Comparison of ENCODE assay signal across 21 mouse cellular contexts in the genomic region with DNA sequence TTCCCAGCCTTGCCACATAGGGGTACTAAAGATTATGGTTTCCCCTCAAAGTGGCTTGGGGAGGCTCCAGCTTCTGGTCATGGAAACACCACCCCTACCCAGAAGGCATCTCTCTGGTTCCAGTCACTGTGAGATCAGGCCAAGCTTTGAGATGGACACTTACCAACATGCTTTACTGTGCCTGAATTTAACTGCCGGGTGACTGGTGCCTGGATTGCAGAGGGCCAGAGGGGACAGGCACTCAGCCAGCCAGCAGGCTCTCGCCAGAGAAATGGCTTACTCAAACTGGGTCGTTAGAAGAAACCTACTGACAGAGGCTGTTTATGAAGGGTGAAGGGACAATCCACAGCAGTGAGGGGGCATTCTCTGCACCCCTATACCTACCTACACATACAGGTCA. TPM values are rescaled to one million over a fixed set of nuclear protein-coding genes. Genes with fewer than 3 reads are reported as not detected.
DNase-seq lines count a peak whose midpoint lies in the region; ATAC-seq and TF ChIP-seq lines count a peak whose summit lies in the region.
"Had no signal": no experiment of that assay in that cellular context is flagged by ENCODE, and none has a peak within 500 bp of the region (broad histone marks: within the 10 kb centered on the region; RNA-seq: fewer than 3 reads in every experiment).

No protein-coding gene starts in this region.

- peaks cover 3% of the 10 kb centered on the region; the same call in 1 of the 2 replicates for H3K4me1 ChIP-seq in kidney, adult 2 months (ENCODE audit: control insufficient read depth, insufficient read depth, low read length)
- peaks cover 6% of the 10 kb centered on the region for H3K4me1 ChIP-seq in kidney, embryonic 16.5 days (ENCODE audit: insufficient read depth, low read length)
- H3K4me1 ChIP-seq in kidney, postnatal 0 days (replicated peaks; ENCODE audit: insufficient read depth, low read length): peaks cover 8% of the 10 kb centered on the region; the same call in 1 of the 2 replicates
- H3K4me1 ChIP-seq in liver, embryonic 12.5 days: no peaks in the 10 kb centered on the region
- no peaks in the 10 kb centered on the region for H3K4me1 ChIP-seq in forebrain, embryonic 14.5 days (ENCODE audit: control insufficient read depth, insufficient read depth, low read length)

- TF ChIP-seq POLR2A in kidney, adult 2 months (IDR thresholded peaks at IDR 0.05; ENCODE audit: low read depth, low read length): no peak

- no peak for ATAC-seq in kidney, embryonic 16.5 days (ENCODE audit: low FRiP score, low TSS enrichment)
- no peak for ATAC-seq in kidney, postnatal 0 days (replicated peaks; ENCODE audit: low FRiP score, low read depth)
- ATAC-seq in liver, embryonic 12.5 days: no peak
- no peak for ATAC-seq in forebrain, embryonic 14.5 days
- ATAC-seq: forebrain, postnatal 0 days had no signal

- no peaks in the 10 kb centered on the region for H3K9me3 ChIP-seq in kidney, embryonic 16.5 days (ENCODE audit: low read length)
- H3K9me3 ChIP-seq in kidney, postnatal 0 days (replicated peaks; ENCODE audit: low read length): no peaks in the 10 kb centered on the region
- no peaks in the 10 kb centered on the region for H3K9me3 ChIP-seq in liver, embryonic 12.5 days (replicated peaks)
- H3K9me3 ChIP-seq in forebrain, embryonic 14.5 days (replicated peaks; ENCODE audit: control insufficient read depth, low read length): no peaks in the 10 kb centered on the region
- H3K9me3 ChIP-seq: hindbrain, embryonic 10.5 days; neural tube, embryonic 13.5 days had no signal

- no peak overlapping the region for H3K9ac ChIP-seq in kidney, embryonic 16.5 days (replicated peaks; ENCODE audit: low read length)
- no peak overlapping the region for H3K9ac ChIP-seq in kidney, postnatal 0 days (ENCODE audit: low read depth, low read length)
- no peak overlapping the region for H3K9ac ChIP-seq in liver, embryonic 12.5 days
- H3K9ac ChIP-seq in forebrain, embryonic 14.5 days (ENCODE audit: low read length): no peak overlapping the region
- H3K9ac ChIP-seq: forebrain, postnatal 0 days; neural tube, embryonic 13.5 days had no signal

- no peaks in the 10 kb centered on the region for H3K27me3 ChIP-seq in kidney, adult 2 months (replicated peaks; ENCODE audit: control insufficient read depth, insufficient read depth, low read length)
- peaks cover under 1% of the 10 kb centered on the region; the same call in 1 of the 2 replicates for H3K27me3 ChIP-seq in kidney, embryonic 16.5 days (ENCODE audit: insufficient read depth, low read length)
- no peaks in the 10 kb centered on the region for H3K27me3 ChIP-seq in kidney, postnatal 0 days (ENCODE audit: insufficient read depth, low read length)
- peaks cover 18% of the 10 kb centered on the region for H3K27me3 ChIP-seq in liver, embryonic 12.5 days (replicated peaks)
- peaks cover 3% of the 10 kb centered on the region; the same call in 1 of the 2 replicates for H3K27me3 ChIP-seq in forebrain, embryonic 14.5 days (replicated peaks; ENCODE audit: control insufficient read depth, insufficient read depth, low read length)

- DNase-seq in adrenal gland, postnatal 14 days: peak; percentile 62
- DNase-seq in adrenal gland, postnatal 4 days (ENCODE audit: low spot score in 2 of 2): no peak
- peak; percentile 43 for DNase-seq in kidney, adult 2 months
- peak; percentile 12 for DNase-seq in kidney, postnatal 0 days (ENCODE audit: low spot score)
- DNase-seq in lung, postnatal 25 days (ENCODE audit: low spot score): peak; percentile 44
- no peak for DNase-seq in forebrain, embryonic 14.5 days (ENCODE audit: low spot score)
- DNase-seq: adrenal gland, postnatal 25 days; forebrain, postnatal 0 days; retina, postnatal 1 day had no signal

- H3K27ac ChIP-seq in kidney, adult 2 months (ENCODE audit: insufficient read depth, low read depth, low read length): peak overlapping the region; percentile 1; the same call in 1 of the 2 replicates
- H3K27ac ChIP-seq in kidney, embryonic 16.5 days (ENCODE audit: low read length): no peak overlapping the region
- H3K27ac ChIP-seq in kidney, postnatal 0 days: no peak overlapping the region
- no peak overlapping the region for H3K27ac ChIP-seq in liver, embryonic 12.5 days
- H3K27ac ChIP-seq in forebrain, embryonic 14.5 days (ENCODE audit: low read depth, low read length): no peak overlapping the region
- H3K27ac ChIP-seq: hindbrain, embryonic 10.5 days; neural tube, embryonic 13.5 days had no signal

- no peak overlapping the region for H3K4me3 ChIP-seq in kidney, adult 2 months (ENCODE audit: insufficient read depth, low read depth, low read length)
- H3K4me3 ChIP-seq in kidney, embryonic 16.5 days (ENCODE audit: low read length): no peak overlapping the region
- H3K4me3 ChIP-seq in kidney, postnatal 0 days (replicated peaks; ENCODE audit: low read depth, low read length): no peak overlapping the region
- no peak overlapping the region for H3K4me3 ChIP-seq in liver, embryonic 12.5 days
- H3K4me3 ChIP-seq in forebrain, embryonic 14.5 days (ENCODE audit: low read depth, low read length): no peak overlapping the region
- H3K4me3 ChIP-seq: hindbrain, embryonic 10.5 days; neural tube, embryonic 13.5 days had no signal

- no peak for TF ChIP-seq CTCF in kidney, adult 2 months (conservative IDR thresholded peaks at IDR 0.05; ENCODE audit: insufficient read depth, insufficient read length, low read depth, low read length)
- no peak for TF ChIP-seq CTCF in kidney, postnatal 0 days (IDR thresholded peaks at IDR 0.05; ENCODE audit: low read depth)

- H3K36me3 ChIP-seq in kidney, adult 2 months (ENCODE audit: control insufficient read depth, insufficient read depth, low read length): no peaks in the 10 kb centered on the region
- no peaks in the 10 kb centered on the region for H3K36me3 ChIP-seq in kidney, embryonic 16.5 days (ENCODE audit: insufficient read depth, low read length)
- H3K36me3 ChIP-seq in kidney, postnatal 0 days (ENCODE audit: insufficient read depth, low read length): no peaks in the 10 kb centered on the region
- no peaks in the 10 kb centered on the region for H3K36me3 ChIP-seq in liver, embryonic 12.5 days
- no peaks in the 10 kb centered on the region for H3K36me3 ChIP-seq in forebrain, embryonic 14.5 days (ENCODE audit: control insufficient read depth, insufficient read depth, low read length)
- H3K36me3 ChIP-seq: hindbrain, embryonic 10.5 days had no signal

- 38% methylated on average over 3 of the region's 3 CpGs for WGBS in kidney, adult 2 months
- WGBS in kidney, embryonic 16.5 days: 53% methylated on average over 3 of the region's 3 CpGs
- WGBS in kidney, postnatal 0 days: 53% methylated on average over 3 of the region's 3 CpGs
- 52% methylated on average over 3 of the region's 3 CpGs for WGBS in liver, embryonic 12.5 days (ENCODE audit: insufficient replicate concordance)
- 58% methylated on average over 3 of the region's 3 CpGs for WGBS in forebrain, embryonic 14.5 days

- H3K4me2 ChIP-seq in kidney, embryonic 16.5 days (replicated peaks; ENCODE audit: low read depth, low read length): no peak overlapping the region
- H3K4me2 ChIP-seq in kidney, postnatal 0 days (ENCODE audit: low read length): no peak overlapping the region
- H3K4me2 ChIP-seq in liver, embryonic 12.5 days: no peak overlapping the region
- no peak overlapping the region for H3K4me2 ChIP-seq in forebrain, embryonic 14.5 days (ENCODE audit: low read length)
- H3K4me2 ChIP-seq: liver, embryonic 11.5 days; neural tube, embryonic 13.5 days had no signal

RNA-seq across cellular contexts. Expression of gene Kbtbd13, which starts 7.2 kb away (rescaled TPM):
- total RNA-seq in adrenal gland, postnatal 14 days (2021): 0.26 and 0.63 TPM in 2 replicates
- total RNA-seq in adrenal gland, postnatal 4 days (2021): 1 to 10 TPM in 1 of 2 experiments, under 1 TPM in 1; 0.99 to 1.0 TPM
- 0.68 and 0.75 TPM in 2 replicates for polyA plus RNA-seq in kidney, adult 2 months (2012; rRNA removed)
- polyA plus RNA-seq in kidney, embryonic 16.5 days (2015; fragmentation: Nextera tagmentation; extraction: Ambion mirVana): 2.2 and 2.6 TPM in 2 replicates
- 1.2 and 1.5 TPM in 2 replicates for polyA plus RNA-seq in kidney, postnatal 0 days (2015; fragmentation: Nextera tagmentation; extraction: Ambion mirVana)
- polyA plus RNA-seq in liver, embryonic 12.5 days (2016; fragmentation: Nextera tagmentation; extraction: Ambion mirVana): 0.21 and 0.26 TPM in 2 replicates
- 0.20 and 0.40 TPM in 2 replicates for polyA plus RNA-seq in forebrain, embryonic 14.5 days (2014; fragmentation: Nextera tagmentation; extraction: Ambion mirVana)
- total RNA-seq: megakaryocyte, adult 5-6 weeks had no signal

RNA-seq across cellular contexts. Expression of gene Rasl12, which starts 14.0 kb away (rescaled TPM):
- total RNA-seq in adrenal gland, postnatal 14 days (2021): 31.5 and 37.3 TPM in 2 replicates
- 10 to 100 TPM; 12.3 to 13.7 TPM for total RNA-seq in adrenal gland, postnatal 4 days (2021)
- 9.5 and 11.3 TPM in 2 replicates for polyA plus RNA-seq in kidney, adult 2 months (2012; rRNA removed)
- 15.0 and 18.0 TPM in 2 replicates for polyA plus RNA-seq in kidney, embryonic 16.5 days (2015; fragmentation: Nextera tagmentation; extraction: Ambion mirVana)
- polyA plus RNA-seq in kidney, postnatal 0 days (2015; fragmentation: Nextera tagmentation; extraction: Ambion mirVana): 10.4 and 10.7 TPM in 2 replicates
- polyA plus RNA-seq in liver, embryonic 12.5 days (2016; fragmentation: Nextera tagmentation; extraction: Ambion mirVana): 0.35 and 0.45 TPM in 2 replicates
- polyA plus RNA-seq in forebrain, embryonic 14.5 days (2014; fragmentation: Nextera tagmentation; extraction: Ambion mirVana): 6.3 and 6.7 TPM in 2 replicates
- total RNA-seq: granulocyte monocyte progenitor cell, adult 5-6 weeks had no signal

RNA-seq across cellular contexts. Expression of gene Ubap1l, which starts 23.4 kb away (rescaled TPM):
- total RNA-seq in adrenal gland, postnatal 14 days (2021): 0.52 and 0.53 TPM in 2 replicates
- under 1 TPM; 0.67 to 0.68 TPM for total RNA-seq in adrenal gland, postnatal 4 days (2021)
- 0.25 and 0.33 TPM in 2 replicates for polyA plus RNA-seq in kidney, adult 2 months (2012; rRNA removed)
- 0.17 and 0.19 TPM in 2 replicates for polyA plus RNA-seq in kidney, embryonic 16.5 days (2015; fragmentation: Nextera tagmentation; extraction: Ambion mirVana)
- 0.08 and 0.10 TPM in 2 replicates for polyA plus RNA-seq in kidney, postnatal 0 days (2015; fragmentation: Nextera tagmentation; extraction: Ambion mirVana)
- polyA plus RNA-seq in liver, embryonic 12.5 days (2016; fragmentation: Nextera tagmentation; extraction: Ambion mirVana): not detected in 2 replicates
- polyA plus RNA-seq in forebrain, embryonic 14.5 days (2014; fragmentation: Nextera tagmentation; extraction: Ambion mirVana): 0.13 and 0.96 TPM in 2 replicates
- total RNA-seq: adrenal gland, postnatal 25 days; common myeloid progenitor, adult 5-6 weeks; granulocyte monocyte progenitor cell, adult 5-6 weeks had no signal

RNA-seq across cellular contexts. Expression of gene Pdcd7, which starts 38.4 kb away (rescaled TPM):
- 15.0 and 18.8 TPM in 2 replicates for total RNA-seq in adrenal gland, postnatal 14 days (2021)
- total RNA-seq in adrenal gland, postnatal 4 days (2021): 10 to 100 TPM; 22.2 to 23.8 TPM
- polyA plus RNA-seq in kidney, adult 2 months (2012; rRNA removed): 6.0 and 6.1 TPM in 2 replicates
- polyA plus RNA-seq in kidney, embryonic 16.5 days (2015; fragmentation: Nextera tagmentation; extraction: Ambion mirVana): 4.9 and 6.1 TPM in 2 replicates
- 9.1 and 10.3 TPM in 2 replicates for polyA plus RNA-seq in kidney, postnatal 0 days (2015; fragmentation: Nextera tagmentation; extraction: Ambion mirVana)
- 9.8 and 10.9 TPM in 2 replicates for polyA plus RNA-seq in liver, embryonic 12.5 days (2016; fragmentation: Nextera tagmentation; extraction: Ambion mirVana)
- polyA plus RNA-seq in forebrain, embryonic 14.5 days (2014; fragmentation: Nextera tagmentation; extraction: Ambion mirVana): 8.6 and 9.9 TPM in 2 replicates

RNA-seq across cellular contexts. Expression of gene Slc51b, which starts 38.5 kb away (rescaled TPM):
- not detected in 2 replicates for total RNA-seq in adrenal gland, postnatal 14 days (2021)
- 1 to 10 TPM; 1.4 to 2.4 TPM for total RNA-seq in adrenal gland, postnatal 4 days (2021)
- 13.0 and 15.0 TPM in 2 replicates for polyA plus RNA-seq in kidney, adult 2 months (2012; rRNA removed)
- polyA plus RNA-seq in kidney, embryonic 16.5 days (2015; fragmentation: Nextera tagmentation; extraction: Ambion mirVana): 6.4 and 8.1 TPM in 2 replicates
- 33.4 and 36.0 TPM in 2 replicates for polyA plus RNA-seq in kidney, postnatal 0 days (2015; fragmentation: Nextera tagmentation; extraction: Ambion mirVana)
- polyA plus RNA-seq in liver, embryonic 12.5 days (2016; fragmentation: Nextera tagmentation; extraction: Ambion mirVana): 0.32 TPM in 1 of 2 replicates, not detected in the other
- polyA plus RNA-seq in forebrain, embryonic 14.5 days (2014; fragmentation: Nextera tagmentation; extraction: Ambion mirVana): not detected in 2 replicates
- total RNA-seq: adrenal gland, postnatal 25 days; common myeloid progenitor, adult 5-6 weeks; forebrain, postnatal 0 days; granulocyte monocyte progenitor cell, adult 5-6 weeks; layer of hippocampus, postnatal 10 days; left cerebral cortex, postnatal 14 days; megakaryocyte, adult 5-6 weeks; midbrain, postnatal 0 days had no signal
- polyA plus RNA-seq: forebrain, postnatal 0 days; hindbrain, embryonic 10.5 days; liver, embryonic 11.5 days; midbrain, postnatal 0 days; neural tube, embryonic 13.5 days; testis, adult 2 months had no signal

Comparison
In these comparisons a context has a peak if more than half of its experiments do, and no peak if none do; other contexts are left out.
1. DNase-seq: peak in adrenal gland, postnatal 14 days (single experiment), kidney, adult 2 months (single experiment), kidney, postnatal 0 days (single experiment) and lung, postnatal 25 days (single experiment); none in adrenal gland, postnatal 4 days (0 of 2) and forebrain, embryonic 14.5 days (single experiment).